7 mouse cellular contexts compared by ENCODE assay signal in genomic region chr8:71728826-71729620, GRCm38 (mm10). TPM values are rescaled to one million over a fixed set of nuclear protein-coding genes. Genes with fewer than 3 reads are reported as not detected.
DNase-seq lines count a peak whose midpoint lies in the region; ATAC-seq and TF ChIP-seq lines count a peak whose summit lies in the region.

No protein-coding gene starts in this region.

- no peak for TF ChIP-seq CTCF in lung, postnatal 0 days (IDR thresholded peaks at IDR 0.05)

- no peak for ATAC-seq in lung, postnatal 0 days
- peak; percentile 50 for ATAC-seq in common myeloid progenitor, adult 5-6 weeks (replicated peaks; ENCODE audit: low read depth, poor library complexity, severe bottlenecking)
- ATAC-seq in hindbrain, embryonic 14.5 days (ENCODE audit: low FRiP score), result peak; percentile 34; the same call in 1 of the 2 replicates
- peak; percentile 34 for ATAC-seq in midbrain, embryonic 11.5 days (ENCODE audit: low FRiP score)

- H3K4me3 ChIP-seq in lung, postnatal 0 days (ENCODE audit: low read depth, low read length), result peak overlapping the region; percentile 0; the same call in 1 of the 2 replicates
- peak overlapping the region; percentile 38 for H3K4me3 ChIP-seq in hindbrain, embryonic 14.5 days (replicated peaks; ENCODE audit: low read length)
- H3K4me3 ChIP-seq in midbrain, embryonic 11.5 days (ENCODE audit: low read depth, low read length), result peak overlapping the region; percentile 24

- no peak overlapping the region for H3K27ac ChIP-seq in lung, postnatal 0 days (ENCODE audit: low read length)
- H3K27ac ChIP-seq in hindbrain, embryonic 14.5 days, result peak overlapping the region; percentile 90
- H3K27ac ChIP-seq in midbrain, embryonic 11.5 days (ENCODE audit: low read depth, low read length), result no peak overlapping the region

- no peaks in the 10 kb centered on the region for H3K36me3 ChIP-seq in lung, postnatal 0 days (ENCODE audit: insufficient read depth, low read length)
- H3K36me3 ChIP-seq in hindbrain, embryonic 14.5 days (replicated peaks; ENCODE audit: control insufficient read depth, insufficient read depth), result no peaks in the 10 kb centered on the region
- no peaks in the 10 kb centered on the region for H3K36me3 ChIP-seq in midbrain, embryonic 11.5 days (ENCODE audit: control insufficient read depth, insufficient read depth, low read length)

- no peak for TF ChIP-seq EP300 in lung, postnatal 0 days (IDR thresholded peaks at IDR 0.05)

- no peaks in the 10 kb centered on the region for H3K9me3 ChIP-seq in lung, postnatal 0 days (ENCODE audit: low read length)
- H3K9me3 ChIP-seq in hindbrain, embryonic 14.5 days (ENCODE audit: control insufficient read depth, low read length), result no peaks in the 10 kb centered on the region
- no peaks in the 10 kb centered on the region for H3K9me3 ChIP-seq in midbrain, embryonic 11.5 days (ENCODE audit: control insufficient read depth, low read length)

- H3K4me1 ChIP-seq in lung, postnatal 0 days (ENCODE audit: insufficient read depth, low read depth, low read length), result 0 out of 2 replicates have a peak, but pooled peaks cover 4% of the 10 kb centered on the region
- peaks cover 19% of the 10 kb centered on the region for H3K4me1 ChIP-seq in hindbrain, embryonic 14.5 days (replicated peaks; ENCODE audit: control insufficient read depth, insufficient read depth, low read length)
- peaks cover 14% of the 10 kb centered on the region for H3K4me1 ChIP-seq in midbrain, embryonic 11.5 days (ENCODE audit: control insufficient read depth, insufficient read depth, low read length)

- no peak overlapping the region for H3K9ac ChIP-seq in lung, postnatal 0 days (replicated peaks; ENCODE audit: low read depth)
- H3K9ac ChIP-seq in hindbrain, embryonic 14.5 days, result peak overlapping the region; percentile 58
- H3K9ac ChIP-seq in midbrain, embryonic 11.5 days (ENCODE audit: low read length), result peak overlapping the region; percentile 36; the same call in 1 of the 2 replicates

- WGBS in lung, postnatal 0 days, result 5% methylated on average over 14 of the region's 16 CpGs
- WGBS in hindbrain, embryonic 14.5 days, result 6% methylated on average over 16 of the region's 16 CpGs
- WGBS in midbrain, embryonic 11.5 days, result 7% methylated on average over 11 of the region's 16 CpGs

- H3K27me3 ChIP-seq in lung, postnatal 0 days (replicated peaks; ENCODE audit: insufficient read depth, low read length), result no peaks in the 10 kb centered on the region
- H3K27me3 ChIP-seq in hindbrain, embryonic 14.5 days (ENCODE audit: control insufficient read depth, insufficient read depth, low read length), result no peaks in the 10 kb centered on the region
- peaks cover 3% of the 10 kb centered on the region; the same call in 1 of the 2 replicates for H3K27me3 ChIP-seq in midbrain, embryonic 11.5 days (ENCODE audit: control insufficient read depth, insufficient read depth, low read length)

- no peak for DNase-seq in lung, postnatal 0 days (ENCODE audit: low spot score)
- no peak for DNase-seq in lung, postnatal 4 days
- DNase-seq in hindbrain, embryonic 14.5 days (ENCODE audit: low spot score), result no peak
- peak; percentile 85 for DNase-seq in midbrain, embryonic 11.5 days (ENCODE audit: low spot score, missing footprints)
- no peak for DNase-seq in left cerebral cortex, adult 11 months (ENCODE audit: low spot score)
- no peak for DNase-seq in adrenal gland, postnatal 10 days

- peak overlapping the region; percentile 34 for H3K4me2 ChIP-seq in lung, postnatal 0 days (replicated peaks; ENCODE audit: low read depth, low read length)
- H3K4me2 ChIP-seq in hindbrain, embryonic 14.5 days (replicated peaks), result peak overlapping the region; percentile 78
- H3K4me2 ChIP-seq in midbrain, embryonic 11.5 days, result peak overlapping the region; percentile 52

RNA-seq across cellular contexts. Expression of gene Fcho1, which starts 3.5 kb away (rescaled TPM):
- polyA plus RNA-seq in lung, postnatal 0 days (2015; fragmentation: Nextera tagmentation; extraction: Ambion mirVana), result 1.4 and 1.8 TPM in 2 replicates
- total RNA-seq in common myeloid progenitor, adult 5-6 weeks (2017), result 64.3 and 91.5 TPM in 2 replicates
- polyA plus RNA-seq in hindbrain, embryonic 14.5 days (2014; fragmentation: Nextera tagmentation; extraction: Ambion mirVana), result 57.3 and 61.0 TPM in 2 replicates
- polyA plus RNA-seq in midbrain, embryonic 11.5 days (2014; fragmentation: Nextera tagmentation; extraction: Ambion mirVana), result 12.9 and 15.3 TPM in 2 replicates
- 1 to 10 TPM; 4.8 to 8.4 TPM for total RNA-seq in adrenal gland, postnatal 10 days (2021)

RNA-seq across cellular contexts. Expression of gene B3gnt3, which starts 27.4 kb away (rescaled TPM):
- 11.7 and 12.1 TPM in 2 replicates for polyA plus RNA-seq in lung, postnatal 0 days (2015; fragmentation: Nextera tagmentation; extraction: Ambion mirVana)
- total RNA-seq in common myeloid progenitor, adult 5-6 weeks (2017), result 0.23 TPM in 1 of 2 replicates, not detected in the other
- 0.21 and 0.41 TPM in 2 replicates for polyA plus RNA-seq in hindbrain, embryonic 14.5 days (2014; fragmentation: Nextera tagmentation; extraction: Ambion mirVana)
- polyA plus RNA-seq in midbrain, embryonic 11.5 days (2014; fragmentation: Nextera tagmentation; extraction: Ambion mirVana), result 0.38 and 0.63 TPM in 2 replicates
- 1 to 10 TPM; 6.4 to 6.7 TPM for total RNA-seq in adrenal gland, postnatal 10 days (2021)

RNA-seq across cellular contexts. Expression of gene Insl3, which starts 40.0 kb away (rescaled TPM):
- 2.9 and 3.9 TPM in 2 replicates for polyA plus RNA-seq in lung, postnatal 0 days (2015; fragmentation: Nextera tagmentation; extraction: Ambion mirVana)
- 3.4 and 3.5 TPM in 2 replicates for total RNA-seq in common myeloid progenitor, adult 5-6 weeks (2017)
- 1.4 and 1.5 TPM in 2 replicates for polyA plus RNA-seq in hindbrain, embryonic 14.5 days (2014; fragmentation: Nextera tagmentation; extraction: Ambion mirVana)
- 0.44 and 0.48 TPM in 2 replicates for polyA plus RNA-seq in midbrain, embryonic 11.5 days (2014; fragmentation: Nextera tagmentation; extraction: Ambion mirVana)
- 10 to 100 TPM in 1 of 2 experiments, 1 to 10 TPM in 1; 7.3 to 10.8 TPM for total RNA-seq in adrenal gland, postnatal 10 days (2021)

RNA-seq across cellular contexts. Expression of gene Jak3, which starts 52.9 kb away (rescaled TPM):
- polyA plus RNA-seq in lung, postnatal 0 days (2015; fragmentation: Nextera tagmentation; extraction: Ambion mirVana), result 7.7 and 10.0 TPM in 2 replicates
- total RNA-seq in common myeloid progenitor, adult 5-6 weeks (2017), result 9.4 and 14.1 TPM in 2 replicates
- polyA plus RNA-seq in hindbrain, embryonic 14.5 days (2014; fragmentation: Nextera tagmentation; extraction: Ambion mirVana), result 5.4 TPM in 2 replicates
- polyA plus RNA-seq in midbrain, embryonic 11.5 days (2014; fragmentation: Nextera tagmentation; extraction: Ambion mirVana), result 1.3 and 1.7 TPM in 2 replicates
- 10 to 100 TPM; 18.5 to 25.9 TPM for total RNA-seq in adrenal gland, postnatal 10 days (2021)

RNA-seq across cellular contexts. Expression of gene Unc13a, which starts 57.5 kb away (rescaled TPM):
- polyA plus RNA-seq in lung, postnatal 0 days (2015; fragmentation: Nextera tagmentation; extraction: Ambion mirVana), result 0.35 and 0.46 TPM in 2 replicates
- 0.46 and 11.3 TPM in 2 replicates for total RNA-seq in common myeloid progenitor, adult 5-6 weeks (2017)
- polyA plus RNA-seq in hindbrain, embryonic 14.5 days (2014; fragmentation: Nextera tagmentation; extraction: Ambion mirVana), result 16.6 and 16.7 TPM in 2 replicates
- polyA plus RNA-seq in midbrain, embryonic 11.5 days (2014; fragmentation: Nextera tagmentation; extraction: Ambion mirVana), result 5.4 and 6.5 TPM in 2 replicates
- total RNA-seq in adrenal gland, postnatal 10 days (2021), result 1 to 10 TPM; 3.8 to 7.1 TPM
